Mouse (Mus musculus): ENCODE results near the gene Eif2a. TPM values are rescaled to one million over a fixed set of nuclear protein-coding genes. Genes with fewer than 3 reads are reported as not detected.

The Eif2a gene
- polyA plus RNA-seq (2012; rRNA removed) = 10.6 and 15.4 TPM in 2 replicates

GRCm38 (mm10) chr3:58525652-58526407 lies at the start of gene Eif2a, which contains the start of gene Serp1:
Gene Eif2a, plus strand, starts transcription at chr3:58525821.
Gene Serp1, minus strand, starts transcription at chr3:58525892.
- 0 out of 2 replicates have a peak, but pooled peaks cover 2% of the 10 kb centered on the region for H3K4me1 ChIP-seq (ENCODE audit: control insufficient read depth, insufficient read depth, low read length)
- TF ChIP-seq CTCF (conservative IDR thresholded peaks at IDR 0.05; ENCODE audit: insufficient read depth, insufficient read length, low read depth, low read length) (no peak), POLR2A (IDR thresholded peaks at IDR 0.05; ENCODE audit: low read depth, low read length) (peak; percentile 93)
- peak; percentile 100 for DNase-seq
- H3K27ac ChIP-seq (ENCODE audit: insufficient read depth, low read depth, low read length) = peak within 1 kb of the TSS; percentile 93
- H3K27me3 ChIP-seq (replicated peaks; ENCODE audit: control insufficient read depth, insufficient read depth, low read length) = no peaks in the 10 kb centered on the region
- peaks cover 5% of the 10 kb centered on the region for H3K36me3 ChIP-seq (ENCODE audit: control insufficient read depth, insufficient read depth, low read length)
- H3K4me3 ChIP-seq (ENCODE audit: insufficient read depth, low read depth, low read length) = peak within 1 kb of the TSS; percentile 95
- under 1% methylated on average over 57 of the region's 57 CpGs for WGBS

- no peak overlapping the region for H3K27ac ChIP-seq (ENCODE audit: insufficient read depth, low read depth, low read length)
- TF ChIP-seq CTCF (conservative IDR thresholded peaks at IDR 0.05; ENCODE audit: insufficient read depth, insufficient read length, low read depth, low read length) (no peak), POLR2A (IDR thresholded peaks at IDR 0.05; ENCODE audit: low read depth, low read length) (no peak)
- H3K36me3 ChIP-seq (ENCODE audit: control insufficient read depth, insufficient read depth, low read length) = no peaks in the 10 kb centered on the region
- no peak overlapping the region for H3K4me3 ChIP-seq (ENCODE audit: insufficient read depth, low read depth, low read length)
- DNase-seq = no peak
- no peaks in the 10 kb centered on the region for H3K4me1 ChIP-seq (ENCODE audit: control insufficient read depth, insufficient read depth, low read length)
- WGBS = 95% methylated on average over 2 of the region's 2 CpGs
- H3K27me3 ChIP-seq (replicated peaks; ENCODE audit: control insufficient read depth, insufficient read depth, low read length) = no peaks in the 10 kb centered on the region
Observed at GRCm38 (mm10) chr3:58478755-58479455, 46.7 kb upstream of the Eif2a start.

GRCm38 (mm10) chr3:58485883-58486282 lies 39.7 kb upstream of the Eif2a start:
- 72% methylated on average over 7 of the region's 7 CpGs for WGBS

GRCm38 (mm10) chr3:58487121-58487520 lies 38.5 kb upstream of the Eif2a start:
- peak; percentile 22; the same call in 1 of the 2 replicates for TF ChIP-seq CTCF (conservative IDR thresholded peaks at IDR 0.05; ENCODE audit: insufficient read depth, insufficient read length, low read depth, low read length)
- TF ChIP-seq POLR2A (IDR thresholded peaks at IDR 0.05; ENCODE audit: low read depth, low read length) = no peak
- WGBS = 80% methylated on average over 3 of the region's 3 CpGs
- Histone ChIP-seq H3K4me1 (ENCODE audit: control insufficient read depth, insufficient read depth, low read length) (no peaks in the 10 kb centered on the region), H3K4me3 (ENCODE audit: insufficient read depth, low read depth, low read length) (no peak overlapping the region), H3K27me3 (replicated peaks; ENCODE audit: control insufficient read depth, insufficient read depth, low read length) (no peaks in the 10 kb centered on the region), H3K27ac (ENCODE audit: insufficient read depth, low read depth, low read length) (no peak overlapping the region), H3K36me3 (ENCODE audit: control insufficient read depth, insufficient read depth, low read length) (no peaks in the 10 kb centered on the region)
- no peak for DNase-seq

More at GRCm38 (mm10) chr3:58485883-58486282, 39.7 kb upstream of the Eif2a start:
- H3K27ac ChIP-seq (ENCODE audit: insufficient read depth, low read depth, low read length) = no peak overlapping the region
- no peaks in the 10 kb centered on the region for H3K4me1 ChIP-seq (ENCODE audit: control insufficient read depth, insufficient read depth, low read length)
- no peak for DNase-seq
- TF ChIP-seq POLR2A (IDR thresholded peaks at IDR 0.05; ENCODE audit: low read depth, low read length) (no peak), CTCF (conservative IDR thresholded peaks at IDR 0.05; ENCODE audit: insufficient read depth, insufficient read length, low read depth, low read length) (peak; percentile 50)
- no peaks in the 10 kb centered on the region for H3K27me3 ChIP-seq (replicated peaks; ENCODE audit: control insufficient read depth, insufficient read depth, low read length)
- no peak overlapping the region for H3K4me3 ChIP-seq (ENCODE audit: insufficient read depth, low read depth, low read length)
- no peaks in the 10 kb centered on the region for H3K36me3 ChIP-seq (ENCODE audit: control insufficient read depth, insufficient read depth, low read length)

GRCm38 (mm10) chr3:58487999-58488775 lies 37.4 kb upstream of the Eif2a start:
- TF ChIP-seq POLR2A (IDR thresholded peaks at IDR 0.05; ENCODE audit: low read depth, low read length) (no peak), CTCF (conservative IDR thresholded peaks at IDR 0.05; ENCODE audit: insufficient read depth, insufficient read length, low read depth, low read length) (no peak; the same call in 1 of the 2 replicates)
- H3K27ac ChIP-seq (ENCODE audit: insufficient read depth, low read depth, low read length) = no peak overlapping the region
- H3K27me3 ChIP-seq (replicated peaks; ENCODE audit: control insufficient read depth, insufficient read depth, low read length) = no peaks in the 10 kb centered on the region; the same call in 1 of the 2 replicates

GRCm38 (mm10) chr3:58490787-58491186 lies 34.8 kb upstream of the Eif2a start:
- no peaks in the 10 kb centered on the region for H3K36me3 ChIP-seq (ENCODE audit: control insufficient read depth, insufficient read depth, low read length)
- no peaks in the 10 kb centered on the region for H3K4me1 ChIP-seq (ENCODE audit: control insufficient read depth, insufficient read depth, low read length)
- 53% methylated on average over 7 of the region's 7 CpGs for WGBS
- TF ChIP-seq POLR2A (IDR thresholded peaks at IDR 0.05; ENCODE audit: low read depth, low read length) = no peak
- TF ChIP-seq CTCF (conservative IDR thresholded peaks at IDR 0.05; ENCODE audit: insufficient read depth, insufficient read length, low read depth, low read length) = peak; percentile 31; the same call in 1 of the 2 replicates
- H3K27ac ChIP-seq (ENCODE audit: insufficient read depth, low read depth, low read length) = no peak overlapping the region
- H3K27me3 ChIP-seq (replicated peaks; ENCODE audit: control insufficient read depth, insufficient read depth, low read length) = no peaks in the 10 kb centered on the region; the same call in 1 of the 2 replicates
- peak; percentile 38 for DNase-seq
- H3K4me3 ChIP-seq (ENCODE audit: insufficient read depth, low read depth, low read length) = no peak overlapping the region

More at GRCm38 (mm10) chr3:58487999-58488775, 37.4 kb upstream of the Eif2a start:
- DNase-seq = no peak
- WGBS = 38% methylated on average over 8 of the region's 8 CpGs
- Histone ChIP-seq H3K36me3 (ENCODE audit: control insufficient read depth, insufficient read depth, low read length) (no peaks in the 10 kb centered on the region), H3K4me1 (ENCODE audit: control insufficient read depth, insufficient read depth, low read length) (no peaks in the 10 kb centered on the region), H3K4me3 (ENCODE audit: insufficient read depth, low read depth, low read length) (no peak overlapping the region)
